Mouse (Mus musculus) lung, postnatal 0 days (tissue): Measurements from ENCODE around the gene Ifi213.
"Not testable (repeated sequence)": the region's sequence is repeated elsewhere in the genome, so short reads cannot be mapped to it uniquely, and the experiment has no call there.

ENCODE experiments used
- CTCF ChIP-seq: IDR thresholded peaks from 2 replicates; pipeline ENCODE4 v1.5.1; 2016; ENCODE audit warnings: antibody characterized with exemption, mild to moderate bottlenecking
- EP300 ChIP-seq: IDR thresholded peaks from 2 replicates; pipeline ENCODE4 v1.6.1; 2016; ENCODE audit warnings: antibody characterized with exemption, mild to moderate bottlenecking, control low read depth

DNA sequence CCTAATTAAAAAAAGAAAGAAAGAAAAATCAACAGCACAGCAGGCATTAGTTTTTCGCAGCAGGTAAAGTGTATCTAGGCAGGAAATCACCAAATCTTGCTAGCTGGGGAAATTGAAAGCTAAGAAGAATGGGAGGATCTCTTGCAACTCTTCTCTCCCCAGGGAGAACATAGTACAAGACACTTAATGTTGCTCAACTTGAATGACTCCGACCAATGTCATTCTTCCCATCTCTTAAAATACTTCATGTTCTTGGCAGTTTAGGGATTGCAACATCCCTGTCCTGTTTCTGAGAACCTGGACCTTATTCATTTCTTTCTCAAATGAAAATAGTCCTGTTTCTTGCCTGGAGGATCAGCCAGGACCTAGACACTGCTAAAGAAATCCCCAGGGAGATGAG is 23.1 kb upstream of the Ifi213 start:
- not testable (repeated sequence) for TF ChIP-seq EP300, CTCF
